Mouse (Mus musculus) T-helper 17 cell (primary cell): ENCODE data around the gene Foxj3.
"Not testable (repeated sequence)": the region's sequence is repeated elsewhere in the genome, so short reads cannot be mapped to it uniquely, and the experiment has no call there.

Experiments used
- in situ Hi-C, 2 experiments: fragments of 300-600 bp; cut with MboI, MseI; formaldehyde crosslinking; loops; 1 replicate in 1 of 2; 2 replicates in 1 of 2; pipeline ENCODE4 v1.15.1; 2025; ENCODE audit warnings: high pct_unique_total_duplicates in 2 of 2

Gene Foxj3

GRCm38 (mm10) chr4:119566322-119566835 is 29.6 kb downstream of the Foxj3 start:
- in situ Hi-C loops: no loop called here

- in situ Hi-C loops: no loop called here
Observed at GRCm38 (mm10) chr4:119572682-119573081, 35.9 kb downstream of the Foxj3 start.

- in situ Hi-C loops: no loop called here
Observed at GRCm38 (mm10) chr4:119574504-119574903, 37.7 kb downstream of the Foxj3 start.

GRCm38 (mm10) chr4:119575459-119575858 is 38.7 kb downstream of the Foxj3 start:
- in situ Hi-C loops: loop anchor here in 1 of 2 experiments (5.0 kb wide), 1 partner anchor 33 kb away; no protein-coding TSS in a partner anchor

- in situ Hi-C loops: no loop called here
Observed at GRCm38 (mm10) chr4:119588037-119588436, 51.2 kb downstream of the Foxj3 start.

- in situ Hi-C loops: no loop called here
Observed at GRCm38 (mm10) chr4:119589423-119589822, 52.6 kb downstream of the Foxj3 start.

GRCm38 (mm10) chr4:119590027-119590426 is 53.2 kb downstream of the Foxj3 start:
- in situ Hi-C loops: no loop called here

GRCm38 (mm10) chr4:119592479-119592878 is 55.7 kb downstream of the Foxj3 start:
- in situ Hi-C loops: no loop called here

GRCm38 (mm10) chr4:119594331-119594730 is 57.5 kb downstream of the Foxj3 start:
- in situ Hi-C loops: no loop called here

- in situ Hi-C loops: no loop called here
Observed at GRCm38 (mm10) chr4:119599605-119600004, 62.8 kb downstream of the Foxj3 start.

GRCm38 (mm10) chr4:119609488-119609887 is 72.7 kb downstream of the Foxj3 start:
- in situ Hi-C loops: no loop called here

GRCm38 (mm10) chr4:119614078-119614477 is 77.3 kb downstream of the Foxj3 start:
- in situ Hi-C loops: loop anchor here in 1 of 2 experiments (10.0 kb wide), 1 partner anchor 489 kb away; no protein-coding TSS in a partner anchor

- in situ Hi-C loops: loop anchor here in 1 of 2 experiments (10.0 kb wide), 1 partner anchor 490 kb away; no protein-coding TSS in a partner anchor
Observed at GRCm38 (mm10) chr4:119614724-119615123, 77.9 kb downstream of the Foxj3 start.

- in situ Hi-C loops: no loop called here
Observed at GRCm38 (mm10) chr4:119626081-119626645, 89.4 kb downstream of the Foxj3 start.

- in situ Hi-C loops: no loop called here
Observed at GRCm38 (mm10) chr4:119626876-119627275, 90.1 kb downstream of the Foxj3 start.

- in situ Hi-C loops: no loop called here
Observed at GRCm38 (mm10) chr4:119627317-119627716, 90.5 kb downstream of the Foxj3 start.

GRCm38 (mm10) chr4:119628363-119628762 is 91.6 kb downstream of the Foxj3 start:
- in situ Hi-C loops: not testable (repeated sequence)

- in situ Hi-C loops: loop anchor here in 1 of 2 experiments (5.0 kb wide), 3 partner anchors 36 to 96 kb away; no protein-coding TSS in a partner anchor
Observed at GRCm38 (mm10) chr4:119631115-119631919, 94.5 kb downstream of the Foxj3 start.

- in situ Hi-C loops: loop anchor here in 1 of 2 experiments (5.0 kb wide), 3 partner anchors 35 to 95 kb away; no protein-coding TSS in a partner anchor
Observed at GRCm38 (mm10) chr4:119632721-119633120, 95.9 kb downstream of the Foxj3 start.

GRCm38 (mm10) chr4:119633342-119633741 is 96.5 kb downstream of the Foxj3 start:
- in situ Hi-C loops: loop anchor here in 1 of 2 experiments (5.0 kb wide), 3 partner anchors 34 to 94 kb away; no protein-coding TSS in a partner anchor

GRCm38 (mm10) chr4:119633948-119634347 is 97.1 kb downstream of the Foxj3 start:
- in situ Hi-C loops: loop anchor here in 1 of 2 experiments (5.0 kb wide), 3 partner anchors 33 to 93 kb away; no protein-coding TSS in a partner anchor
